Mouse (Mus musculus) hindbrain, embryonic 11.5 days (tissue): Measurements from ENCODE around the gene Olfr1284. TPM values are rescaled to one million over a fixed set of nuclear protein-coding genes. Genes with fewer than 3 reads are reported as not detected.
"Not testable (repeated sequence)": the region's sequence is repeated elsewhere in the genome, so short reads cannot be mapped to it uniquely, and the experiment has no call there.

Source experiments
- ATAC-seq: fragments of 200-750 bp; cut with Nextera tagmentation; 2 replicates; pipeline ENCODE4 v1.8.0; 2017; ENCODE audit warnings: mild to moderate bottlenecking, moderate TSS enrichment, moderate library complexity; ENCODE audit not compliant: low FRiP score
- DNase-seq: peaks from one replicate; pipeline ENCODE4 v3.0.0-alpha.2; 2015; ENCODE audit warnings: low spot score
- H3K27ac ChIP-seq: fragments of 300-500 bp; sonication (generic); 2 replicates; pipeline ENCODE4 v1.5.1; 2014; ENCODE audit warnings: mild to moderate bottlenecking, low read depth, low read length
- H3K27me3 ChIP-seq: fragments of 300-500 bp; sonication (generic); 2 replicates; pipeline ENCODE4 v1.6.1; 2014; ENCODE audit warnings: mild to moderate bottlenecking, low read length, moderate library complexity, mixed read lengths; ENCODE audit not compliant: control insufficient read depth, insufficient read depth
- H3K36me3 ChIP-seq: fragments of 300-500 bp; sonication (generic); 2 replicates; pipeline ENCODE4 v1.6.1; 2014; ENCODE audit warnings: mild to moderate bottlenecking, low read length, moderate library complexity, mixed read lengths; ENCODE audit not compliant: control insufficient read depth, insufficient read depth
- H3K4me1 ChIP-seq: fragments of 300-500 bp; sonication (generic); replicated peaks from 2 replicates; pipeline ENCODE4 v1.6.1; 2014; ENCODE audit warnings: low read length, mixed read lengths; ENCODE audit not compliant: control insufficient read depth, insufficient read depth
- H3K4me2 ChIP-seq: fragments of 300-500 bp; sonication (generic); replicated peaks from 2 replicates; pipeline ENCODE4 v1.6.1; 2014; ENCODE audit warnings: mild to moderate bottlenecking, low read depth, low read length
- H3K4me3 ChIP-seq: fragments of 300-500 bp; sonication (generic); 2 replicates; pipeline ENCODE4 v1.5.1; 2014; ENCODE audit warnings: low read depth, low read length
- H3K9ac ChIP-seq: fragments of 300-500 bp; sonication (generic); 2 replicates; pipeline ENCODE4 v1.6.1; 2014; ENCODE audit warnings: low read depth, low read length
- H3K9me3 ChIP-seq: fragments of 300-500 bp; sonication (generic); 2 replicates; pipeline ENCODE4 v1.6.1; 2016; ENCODE audit warnings: low read length; ENCODE audit not compliant: control insufficient read depth
- WGBS: fragments of 180-500 bp; shearing (Covaris S2); extraction: QIAGEN DNeasy Blood & Tissue Kit; methylation state at CpG from one replicate; pipeline ENCODE4 v1.1.7; 2014; 5-methylcytosine and 5-hydroxymethylcytosine counted together
- polyA plus RNA-seq: library from polyadenylated mRNA; unstranded; fragments of >200 nt; fragmentation: Nextera tagmentation; extraction: Ambion mirVana; gene quantifications from 2 replicates; pipeline ENCODE4 v1.2.1, GENCODE M21; 2014

The Olfr1284 gene
- not detected in 2 replicates for polyA plus RNA-seq

DNA sequence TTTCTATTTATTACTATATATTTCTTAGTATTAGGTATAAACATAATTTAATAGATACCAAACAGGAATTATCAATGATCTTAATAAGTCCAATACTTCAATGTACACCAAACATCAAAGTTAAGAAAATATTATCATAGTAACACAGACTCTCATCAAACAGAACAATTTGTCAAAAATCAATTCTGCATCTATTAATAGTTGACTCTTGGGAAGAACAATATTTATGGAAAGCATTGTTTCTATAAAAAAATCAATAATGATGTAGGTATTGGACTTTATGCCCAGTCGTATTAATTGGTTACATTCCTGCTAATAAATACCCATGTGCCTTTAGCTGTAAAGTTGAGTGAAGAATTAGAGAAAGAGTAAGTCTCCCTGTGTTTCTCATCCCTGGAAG is at the start of gene Olfr1284:
Olfr1284 (plus strand) TSS at position 301 of the 400 bp plus-strand sequence.
- WGBS, result 86% methylated on average over 1 of the region's 1 CpGs
- H3K27me3 ChIP-seq, result no peaks in the 10 kb centered on the region
- H3K4me1 ChIP-seq, result no peaks in the 10 kb centered on the region
- H3K9ac ChIP-seq, result no peak within 1 kb of the TSS
- no peaks in the 10 kb centered on the region for H3K9me3 ChIP-seq
- no peak within 1 kb of the TSS for H3K4me3 ChIP-seq
- no peaks in the 10 kb centered on the region for H3K36me3 ChIP-seq
- ATAC-seq (no peak), DNase-seq (no peak)
- no peak within 1 kb of the TSS for H3K27ac ChIP-seq
- H3K4me2 ChIP-seq, result no peak within 1 kb of the TSS

DNA sequence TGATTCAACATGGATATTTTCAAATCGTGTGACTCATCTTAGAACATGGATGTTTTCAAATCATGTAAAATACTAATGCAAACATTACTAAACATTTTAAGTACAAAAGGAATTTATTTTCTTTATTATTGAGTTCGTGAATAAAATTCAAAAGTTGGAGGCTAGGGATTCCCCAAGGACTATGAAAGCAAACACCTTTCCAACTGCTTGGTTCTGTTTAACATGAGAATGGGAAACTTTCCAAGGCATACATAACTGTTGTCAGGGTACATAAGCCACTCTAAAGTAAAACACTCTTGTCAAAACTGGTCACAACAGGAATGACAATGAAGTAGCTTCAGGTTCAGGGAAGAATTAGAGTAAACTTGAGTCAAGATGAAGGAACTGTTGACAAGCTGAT is 49.1 kb upstream of the Olfr1284 start, which contains the start of gene Olfr1281:
Olfr1281 (plus strand) TSS at position 301 of the 400 bp plus-strand sequence.
- 83% methylated on average over 2 of the region's 2 CpGs for WGBS
- DNase-seq, result no peak
- Histone ChIP-seq H3K27ac (no peak within 1 kb of the TSS), H3K4me2 (no peak within 1 kb of the TSS), H3K4me1 (no peaks in the 10 kb centered on the region), H3K9ac (no peak within 1 kb of the TSS), H3K9me3 (no peaks in the 10 kb centered on the region), H3K36me3 (no peaks in the 10 kb centered on the region), H3K4me3 (no peak within 1 kb of the TSS), H3K27me3 (no peaks in the 10 kb centered on the region)
- ATAC-seq, result no peak

GRCm38 (mm10) chr2:111333721-111334120 is 41.6 kb upstream of the Olfr1284 start:
- 89% methylated on average over 5 of the region's 5 CpGs for WGBS
- not testable (repeated sequence) for H3K27ac ChIP-seq, H3K4me3 ChIP-seq, DNase-seq, H3K9me3 ChIP-seq, H3K4me1 ChIP-seq, H3K9ac ChIP-seq, ATAC-seq, H3K36me3 ChIP-seq, H3K4me2 ChIP-seq, H3K27me3 ChIP-seq

DNA sequence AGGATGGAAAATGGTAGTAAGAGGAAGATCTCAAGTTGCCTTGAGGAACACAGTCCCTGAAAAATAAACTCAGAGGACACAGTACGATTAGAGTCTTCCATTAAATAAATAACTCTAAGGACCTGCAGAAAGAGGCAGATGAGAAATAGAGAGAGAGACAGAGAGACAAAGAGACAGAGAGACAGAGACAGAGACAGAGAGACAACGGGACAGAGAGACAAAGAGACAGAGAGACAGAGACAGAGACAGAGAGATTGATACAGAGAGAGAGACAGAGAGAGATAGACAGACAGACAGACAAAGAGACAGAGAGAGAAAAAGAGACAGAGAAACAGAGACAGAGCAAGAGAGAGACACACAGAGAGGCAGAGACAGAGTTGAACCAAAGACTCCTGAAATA is 39.3 kb upstream of the Olfr1284 start, which contains the start of gene Olfr1282:
Olfr1282 (minus strand) TSS at position 101 of the 400 bp plus-strand sequence.
- Histone ChIP-seq H3K9ac (no peak within 1 kb of the TSS), H3K9me3 (no peaks in the 10 kb centered on the region), H3K27ac (no peak within 1 kb of the TSS), H3K4me2 (no peak within 1 kb of the TSS), H3K4me3 (no peak within 1 kb of the TSS), H3K4me1 (no peaks in the 10 kb centered on the region), H3K36me3 (no peaks in the 10 kb centered on the region), H3K27me3 (no peaks in the 10 kb centered on the region)
- ATAC-seq (no peak), DNase-seq (no peak)
- WGBS, result 80% methylated on average over 2 of the region's 2 CpGs

GRCm38 (mm10) chr2:111366490-111366889 is 8.8 kb upstream of the Olfr1284 start, which contains the start of gene Olfr1283:
Olfr1283 (plus strand) TSS chr2:111366790.
- H3K9me3 ChIP-seq, result no peaks in the 10 kb centered on the region
- no peak for ATAC-seq
- 69% methylated on average over 2 of the region's 2 CpGs for WGBS
- no peaks in the 10 kb centered on the region for H3K4me1 ChIP-seq
- no peak within 1 kb of the TSS for H3K27ac ChIP-seq
- H3K4me2 ChIP-seq, result no peak within 1 kb of the TSS
- no peaks in the 10 kb centered on the region for H3K27me3 ChIP-seq
- H3K36me3 ChIP-seq, result no peaks in the 10 kb centered on the region
- no peak within 1 kb of the TSS for H3K9ac ChIP-seq
- DNase-seq, result no peak
- H3K4me3 ChIP-seq, result no peak within 1 kb of the TSS

DNA sequence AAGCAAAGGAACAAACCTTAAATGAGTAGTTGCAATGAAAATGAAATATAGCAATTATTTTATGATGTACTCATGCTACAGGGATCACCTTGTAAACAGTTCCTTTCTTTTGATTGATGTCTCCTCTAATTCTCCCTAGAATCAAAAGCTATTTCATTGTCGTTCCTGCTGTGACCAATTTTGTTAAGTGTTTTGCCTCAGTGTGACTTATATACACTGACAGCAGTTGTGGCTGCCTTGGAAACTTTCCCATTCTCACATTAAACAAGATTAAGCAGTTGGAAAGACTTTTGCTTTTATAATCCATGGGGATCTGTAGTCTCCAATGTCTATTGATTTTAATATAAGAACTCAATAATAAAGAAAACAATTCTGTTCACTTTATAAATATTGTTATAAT is 47.6 kb downstream of the Olfr1284 start, which contains the start of gene Olfr1286:
Olfr1286 (minus strand) TSS at position 185 of the 400 bp plus-strand sequence.
- WGBS, result 77% methylated on average over 1 of the region's 1 CpGs
- H3K4me2 ChIP-seq, result no peak within 1 kb of the TSS
- H3K27me3 ChIP-seq, result no peaks in the 10 kb centered on the region
- DNase-seq (no peak), ATAC-seq (no peak)
- H3K9ac ChIP-seq, result no peak within 1 kb of the TSS
- H3K4me3 ChIP-seq, result no peak within 1 kb of the TSS
- H3K27ac ChIP-seq, result no peak within 1 kb of the TSS
- H3K4me1 ChIP-seq, result no peaks in the 10 kb centered on the region
- H3K9me3 ChIP-seq, result no peaks in the 10 kb centered on the region
- H3K36me3 ChIP-seq, result no peaks in the 10 kb centered on the region

Other genes starting within 250 kb of the Olfr1284 start
- gene Gm15130, start 222.6 kb upstream of the Olfr1284 start, polyA plus RNA-seq, result not detected in 2 replicates
- not detected in 2 replicates for gene 4930430A15Rik, start 145.9 kb upstream of the Olfr1284 start, polyA plus RNA-seq
- not detected in 2 replicates for gene Olfr1275, start 140.2 kb upstream of the Olfr1284 start, polyA plus RNA-seq
- gene Olfr1276, start 121.0 kb upstream of the Olfr1284 start, polyA plus RNA-seq, result not detected in 2 replicates
- not detected in 2 replicates for gene Olfr1277, start 101.4 kb upstream of the Olfr1284 start, polyA plus RNA-seq
- not detected in 2 replicates for gene Olfr1278, start 85.4 kb upstream of the Olfr1284 start, polyA plus RNA-seq
- not detected in 2 replicates for gene Olfr1279, start 74.9 kb upstream of the Olfr1284 start, polyA plus RNA-seq
- not detected in 2 replicates for gene Olfr1280, start 61.5 kb upstream of the Olfr1284 start, polyA plus RNA-seq
- not detected in 2 replicates for gene Olfr1281, start 49.0 kb upstream of the Olfr1284 start, polyA plus RNA-seq
- gene Olfr1282, start 39.4 kb upstream of the Olfr1284 start, polyA plus RNA-seq, result not detected in 2 replicates
- gene Olfr1283, start 8.7 kb upstream of the Olfr1284 start, polyA plus RNA-seq, result not detected in 2 replicates
- not detected in 2 replicates for gene Olfr1286, start 47.6 kb downstream of the Olfr1284 start, polyA plus RNA-seq
- gene Olfr1287, start 73.6 kb downstream of the Olfr1284 start, polyA plus RNA-seq, result not detected in 2 replicates
- not detected in 2 replicates for gene Olfr1288, start 98.6 kb downstream of the Olfr1284 start, polyA plus RNA-seq
- not detected in 2 replicates for gene Olfr1289, start 105.3 kb downstream of the Olfr1284 start, polyA plus RNA-seq
- gene Olfr1290, start 118.3 kb downstream of the Olfr1284 start, polyA plus RNA-seq, result 0.08 TPM in 1 of 2 replicates, not detected in the other
- not detected in 2 replicates for gene Olfr1291-ps1, start 121.7 kb downstream of the Olfr1284 start, polyA plus RNA-seq
- gene Olfr1293-ps, start 149.7 kb downstream of the Olfr1284 start, polyA plus RNA-seq, result not detected in 2 replicates
- not detected in 2 replicates for gene Olfr1294, start 164.8 kb downstream of the Olfr1284 start, polyA plus RNA-seq
- not detected in 2 replicates for gene Olfr1295, start 194.2 kb downstream of the Olfr1284 start, polyA plus RNA-seq